Comparison of ENCODE assay signal across 12 mouse cellular contexts in genomic region chr5:134873956-134874879, GRCm38 (mm10). TPM values are rescaled to one million over a fixed set of nuclear protein-coding genes. Genes with fewer than 3 reads are reported as not detected.
A peak's percentile ranks its signal among the peaks of the same experiment; 100 is the strongest.
DNase-seq lines count a peak whose midpoint lies in the region; ATAC-seq and TF ChIP-seq lines count a peak whose summit lies in the region.
"Had no signal": no experiment of that assay in that cellular context is flagged by ENCODE, and none has a peak within 500 bp of the region (broad histone marks: within the 10 kb centered on the region; RNA-seq: fewer than 3 reads in every experiment).

No protein-coding gene starts in this region.

- H3K4me1 ChIP-seq in hindbrain, postnatal 0 days (ENCODE audit: insufficient read depth, low read length), result no peaks in the 10 kb centered on the region
- no peaks in the 10 kb centered on the region for H3K4me1 ChIP-seq in hindbrain, embryonic 12.5 days
- H3K4me1 ChIP-seq in lung, embryonic 16.5 days (replicated peaks; ENCODE audit: control insufficient read depth, insufficient read depth, low read length), result peaks cover 23% of the 10 kb centered on the region
- H3K4me1 ChIP-seq: liver, embryonic 15.5 days had no signal

- intact Hi-C loops in gastrocnemius, postnatal 14 days (cut with DNase I; ENCODE audit: low total_unique reads), result no loop called here

- H3K4me2 ChIP-seq in hindbrain, postnatal 0 days (ENCODE audit: low read depth, low read length), result no peak overlapping the region
- no peak overlapping the region for H3K4me2 ChIP-seq in hindbrain, embryonic 12.5 days (replicated peaks)
- H3K4me2 ChIP-seq in lung, embryonic 16.5 days (ENCODE audit: low read depth, low read length), result no peak overlapping the region
- H3K4me2 ChIP-seq: liver, embryonic 15.5 days had no signal

- H3K36me3 ChIP-seq in hindbrain, postnatal 0 days (ENCODE audit: insufficient read depth, low read length), result no peaks in the 10 kb centered on the region
- H3K36me3 ChIP-seq in hindbrain, embryonic 12.5 days, result no peaks in the 10 kb centered on the region
- no peaks in the 10 kb centered on the region for H3K36me3 ChIP-seq in lung, embryonic 16.5 days (ENCODE audit: control insufficient read depth, insufficient read depth, low read length)
- H3K36me3 ChIP-seq: G1E; liver, embryonic 15.5 days had no signal

- WGBS in hindbrain, postnatal 0 days, result 34% methylated on average over 21 of the region's 21 CpGs
- WGBS in hindbrain, embryonic 12.5 days, result 71% methylated on average over 21 of the region's 21 CpGs
- 46% methylated on average over 20 of the region's 21 CpGs for WGBS in lung, embryonic 16.5 days

- H3K9ac ChIP-seq in hindbrain, postnatal 0 days (replicated peaks; ENCODE audit: low read length), result no peak overlapping the region
- no peak overlapping the region for H3K9ac ChIP-seq in hindbrain, embryonic 12.5 days
- H3K9ac ChIP-seq in lung, embryonic 16.5 days (ENCODE audit: low read length), result peak overlapping the region; percentile 7; the same call in 1 of the 2 replicates
- H3K9ac ChIP-seq: liver, embryonic 15.5 days had no signal

- TF ChIP-seq CTCF in hindbrain, postnatal 0 days (IDR thresholded peaks at IDR 0.05; ENCODE audit: low read depth), result peak; percentile 25; the same call in 1 of the 2 replicates

- H3K27ac ChIP-seq in hindbrain, postnatal 0 days, result peak overlapping the region; percentile 20; the same call in 1 of the 2 replicates
- H3K27ac ChIP-seq in hindbrain, embryonic 12.5 days, result no peak overlapping the region
- peak overlapping the region; percentile 58 for H3K27ac ChIP-seq in lung, embryonic 16.5 days (ENCODE audit: low read length)
- H3K27ac ChIP-seq: liver, embryonic 15.5 days had no signal

- peak; percentile 91 for ATAC-seq in hindbrain, postnatal 0 days
- ATAC-seq in hindbrain, embryonic 12.5 days (ENCODE audit: low FRiP score), result no peak
- ATAC-seq in lung, embryonic 16.5 days (ENCODE audit: low read depth), result peak; percentile 84

- H3K27me3 ChIP-seq in hindbrain, postnatal 0 days (ENCODE audit: insufficient read depth, low read length), result no peaks in the 10 kb centered on the region
- H3K27me3 ChIP-seq in hindbrain, embryonic 12.5 days, result no peaks in the 10 kb centered on the region
- H3K27me3 ChIP-seq in lung, embryonic 16.5 days (ENCODE audit: control insufficient read depth, insufficient read depth, low read depth, low read length), result no peaks in the 10 kb centered on the region
- H3K27me3 ChIP-seq: liver, embryonic 15.5 days had no signal

- no peaks in the 10 kb centered on the region for H3K9me3 ChIP-seq in hindbrain, postnatal 0 days (ENCODE audit: low read length)
- H3K9me3 ChIP-seq in hindbrain, embryonic 12.5 days (replicated peaks), result no peaks in the 10 kb centered on the region
- H3K9me3 ChIP-seq in lung, embryonic 16.5 days (ENCODE audit: control insufficient read depth, low read length), result no peaks in the 10 kb centered on the region
- H3K9me3 ChIP-seq: G1E; liver, embryonic 15.5 days had no signal

- DNase-seq in hindbrain, postnatal 0 days (ENCODE audit: low spot score), result peak; percentile 83
- peak; percentile 18 to 25 for DNase-seq in cerebellum, adult 18-20 months
- peak; percentile 83 for DNase-seq in gastrocnemius, postnatal 14 days
- DNase-seq in embryo, embryonic 10 days (ENCODE audit: low spot score), result no peak
- no peak for DNase-seq in adrenal gland, adult 18-20 months (ENCODE audit: low spot score in 2 of 2)
- no peak for DNase-seq in frontal cortex, postnatal 36 days (ENCODE audit: low spot score in 2 of 2)

- no peak overlapping the region for H3K4me3 ChIP-seq in hindbrain, postnatal 0 days (ENCODE audit: low read length)
- no peak overlapping the region for H3K4me3 ChIP-seq in hindbrain, embryonic 12.5 days
- no peak overlapping the region for H3K4me3 ChIP-seq in lung, embryonic 16.5 days (ENCODE audit: low read length)
- H3K4me3 ChIP-seq: erythroblast, embryonic 14.5 days; liver, embryonic 15.5 days had no signal

RNA-seq across cellular contexts. Expression of gene Tmem270, which starts 32.3 kb away (rescaled TPM):
- total RNA-seq in hindbrain, postnatal 0 days (2014; rRNA removed), result not detected in 2 replicates
- polyA plus RNA-seq in hindbrain, postnatal 0 days (2015; fragmentation: Nextera tagmentation; extraction: Ambion mirVana), result not detected in 2 replicates
- polyA plus RNA-seq in hindbrain, embryonic 12.5 days (2016; fragmentation: Nextera tagmentation; extraction: Ambion mirVana), result not detected in 2 replicates
- not detected for total RNA-seq in gastrocnemius, postnatal 14 days (2021)
- not detected in 2 replicates for polyA plus RNA-seq in lung, embryonic 16.5 days (2015; fragmentation: Nextera tagmentation; extraction: Ambion mirVana)
- total RNA-seq in adrenal gland, adult 18-20 months (2021), result not detected
- total RNA-seq: G1E had no signal
- polyA plus RNA-seq: G1E; liver, embryonic 15.5 days; stomach, embryonic 14.5 days had no signal

RNA-seq across cellular contexts. Expression of gene Cldn13, which starts 41.1 kb away (rescaled TPM):
- total RNA-seq in hindbrain, postnatal 0 days (2014; rRNA removed), result not detected in 2 replicates
- polyA plus RNA-seq in hindbrain, postnatal 0 days (2015; fragmentation: Nextera tagmentation; extraction: Ambion mirVana), result not detected in 2 replicates
- polyA plus RNA-seq in hindbrain, embryonic 12.5 days (2016; fragmentation: Nextera tagmentation; extraction: Ambion mirVana), result 2.4 and 2.6 TPM in 2 replicates
- not detected for total RNA-seq in gastrocnemius, postnatal 14 days (2021)
- polyA plus RNA-seq in lung, embryonic 16.5 days (2015; fragmentation: Nextera tagmentation; extraction: Ambion mirVana), result 0.75 and 3.3 TPM in 2 replicates
- total RNA-seq in adrenal gland, adult 18-20 months (2021), result not detected
- polyA plus RNA-seq: G1E had no signal

RNA-seq across cellular contexts. Expression of gene Mettl27, which starts 58.0 kb away (rescaled TPM):
- total RNA-seq in hindbrain, postnatal 0 days (2014; rRNA removed), result 8.1 and 10.9 TPM in 2 replicates
- polyA plus RNA-seq in hindbrain, postnatal 0 days (2015; fragmentation: Nextera tagmentation; extraction: Ambion mirVana), result 8.5 and 11.0 TPM in 2 replicates
- polyA plus RNA-seq in hindbrain, embryonic 12.5 days (2016; fragmentation: Nextera tagmentation; extraction: Ambion mirVana), result 10.4 and 10.5 TPM in 2 replicates
- total RNA-seq in gastrocnemius, postnatal 14 days (2021), result 1 to 10 TPM; 4.9 to 6.2 TPM
- 30.6 and 33.5 TPM in 2 replicates for polyA plus RNA-seq in lung, embryonic 16.5 days (2015; fragmentation: Nextera tagmentation; extraction: Ambion mirVana)
- total RNA-seq in adrenal gland, adult 18-20 months (2021), result 10 to 100 TPM; 23.1 to 23.6 TPM

Comparison
In these comparisons a context has a peak if more than half of its experiments do, and no peak if none do; other contexts are left out.
1. DNase-seq: peak in hindbrain, postnatal 0 days (single experiment), cerebellum, adult 18-20 months (2 of 2) and gastrocnemius, postnatal 14 days (single experiment); none in embryo, embryonic 10 days (single experiment), adrenal gland, adult 18-20 months (0 of 2) and frontal cortex, postnatal 36 days (0 of 2).